Mouse (Mus musculus) bone marrow macrophage, adult 2 months (primary cell): ENCODE measurements around the gene Tas1r3.

Experiments
- CTCF ChIP-seq: IDR thresholded peaks from 2 replicates; pipeline ENCODE4 v1.5.1; 2012; ENCODE audit warnings: low read depth, mild to moderate bottlenecking, low read length, moderate library complexity
- POLR2A ChIP-seq: IDR thresholded peaks from 2 replicates; pipeline ENCODE4 v1.6.1; 2012; ENCODE audit warnings: mild to moderate bottlenecking, low read depth, low read length, borderline replicate concordance

DNA sequence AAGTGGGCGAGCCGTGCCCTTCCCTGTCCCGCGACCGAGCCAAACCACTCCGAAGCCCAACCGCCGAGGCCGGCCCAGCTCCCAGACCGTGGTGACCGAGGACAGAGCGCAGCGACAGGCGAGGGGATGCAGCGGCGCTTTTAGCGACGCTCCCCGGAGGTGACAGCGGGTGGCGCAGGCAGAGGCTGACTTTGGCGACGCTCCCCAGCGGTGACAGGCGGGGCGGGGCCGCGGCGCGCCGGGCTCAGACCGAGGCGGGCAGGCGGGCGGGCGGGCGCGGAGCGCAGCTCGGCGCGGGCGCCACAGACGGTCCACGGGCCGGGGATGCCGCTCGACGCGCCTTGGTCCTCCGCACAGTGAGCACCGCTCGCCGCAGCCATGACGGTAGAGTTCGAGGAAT, 28.9 kb upstream of the Tas1r3 start:
- TF ChIP-seq CTCF (no peak), POLR2A (no peak)
